Mouse (Mus musculus): ENCODE measurements around the gene Mup8.
"Not testable (repeated sequence)": the region's sequence is repeated elsewhere in the genome, so short reads cannot be mapped to it uniquely, and the experiment has no call there.

Mup8 gene

DNA sequence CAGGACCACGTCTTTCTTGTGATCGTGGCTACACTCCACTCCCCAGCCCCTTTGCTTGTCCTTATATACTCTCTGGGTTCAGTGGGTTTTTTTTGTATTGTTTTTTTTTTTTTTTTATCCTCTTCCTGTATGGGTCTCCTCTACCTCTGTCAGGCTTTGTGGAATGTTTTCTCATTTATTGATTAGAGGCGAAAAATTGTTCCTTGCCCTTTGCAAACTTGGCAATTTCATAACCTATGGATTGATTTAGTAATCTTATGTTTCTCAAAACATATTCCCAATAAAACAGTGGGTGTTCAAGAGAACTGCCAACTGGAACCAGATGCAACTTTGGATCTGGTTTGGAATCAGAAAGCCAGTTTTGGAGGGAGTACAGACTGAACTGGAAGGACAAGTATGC is at the start of gene Mup8:
Gene Mup8, minus strand, starts transcription at position 101 of the 400 bp plus-strand sequence.
- not testable (repeated sequence) for DNase-seq (ENCODE audit: low spot score)

- DNase-seq (ENCODE audit: low spot score), result not testable (repeated sequence)
Measured at GRCm38 (mm10) chr4:60265977-60266770, 43.8 kb upstream of the Mup8 start.

GRCm38 (mm10) chr4:60262706-60263105 is 40.3 kb upstream of the Mup8 start:
- DNase-seq (ENCODE audit: low spot score), result not testable (repeated sequence)

Measured in ovary, adult 18-20 months (tissue).